Mouse (Mus musculus) cortical plate, adult 2 months (tissue): ENCODE measurements around the gene Eva1b.

ENCODE experiments used
- CTCF ChIP-seq: fragments of 200-500 bp; IDR thresholded peaks from 2 replicates; pipeline ENCODE4 v1.5.1; 2011; ENCODE audit warnings: mild to moderate bottlenecking, control low read depth, low read length; ENCODE audit not compliant: insufficient read depth; ENCODE audit errors: extremely low read depth
- POLR2A ChIP-seq: fragments of 200-500 bp; IDR thresholded peaks from 2 replicates; pipeline ENCODE4 v1.6.1; 2011; ENCODE audit warnings: mild to moderate bottlenecking, low read length, control low read depth; ENCODE audit not compliant: insufficient read depth; ENCODE audit errors: extremely low read depth

DNA sequence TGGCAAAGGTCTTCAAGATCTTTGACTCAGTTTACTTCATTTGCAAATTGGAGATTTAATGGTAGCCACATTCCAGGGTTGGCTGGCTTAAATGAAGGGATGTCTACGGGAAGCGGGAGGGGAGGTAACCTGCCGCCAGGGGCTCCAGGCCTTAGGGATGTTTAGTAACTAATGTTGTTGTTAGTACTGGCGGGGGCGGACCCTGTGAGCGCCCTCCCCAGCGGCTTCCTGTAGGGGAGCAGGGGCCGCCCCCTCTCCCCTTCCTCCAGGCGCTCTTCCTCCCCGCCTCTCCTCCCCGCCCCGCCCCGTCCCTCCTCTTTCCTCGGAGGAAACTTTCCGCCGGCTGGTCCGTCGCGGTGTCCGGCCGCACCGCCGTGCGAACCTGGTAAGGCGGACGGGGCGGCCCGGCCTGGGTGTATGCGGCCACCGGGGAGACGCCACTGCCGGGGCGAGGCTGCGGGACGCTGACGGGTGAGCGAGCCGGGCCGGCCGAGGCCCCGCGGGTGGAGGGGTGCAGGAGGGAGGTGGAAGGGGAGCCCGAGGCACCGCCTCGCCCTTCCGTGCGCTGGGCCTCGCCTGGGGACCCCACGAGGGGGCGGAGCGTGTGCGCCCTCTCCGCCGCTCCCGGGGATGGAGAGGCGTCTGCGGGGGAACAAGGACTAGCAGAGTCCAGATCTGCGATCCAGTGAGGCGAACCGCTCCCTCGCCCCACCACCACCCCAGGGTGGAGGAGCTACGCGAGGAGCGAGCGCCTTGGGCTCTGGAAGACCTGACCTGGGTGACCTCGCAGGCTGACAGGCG is 817 bp downstream of the Eva1b start:
- TF ChIP-seq POLR2A, result no peak
- TF ChIP-seq CTCF, result no peak
